Mouse (Mus musculus) myocyte (in vitro differentiated cells): ENCODE data around the gene Gm35134. TPM values are rescaled to one million over a fixed set of nuclear protein-coding genes. Genes with fewer than 3 reads are reported as not detected.
"Not testable (repeated sequence)": the region's sequence is repeated elsewhere in the genome, so short reads cannot be mapped to it uniquely, and the experiment has no call there.

Experiments
- H3K27me3 ChIP-seq: one replicate; pipeline ENCODE4 v1.6.1; 2011; ENCODE audit not compliant: control insufficient read depth, insufficient read depth, insufficient read length
- H3K36me3 ChIP-seq: one replicate; pipeline ENCODE4 v1.6.1; 2011; ENCODE audit not compliant: control insufficient read depth, insufficient read depth
- H3K4me2 ChIP-seq: one replicate; pipeline ENCODE4 v1.6.1; 2011; ENCODE audit warnings: low read depth, control low read depth
- H3K4me3 ChIP-seq: one replicate; pipeline ENCODE4 v1.5.1; 2011; ENCODE audit warnings: mild to moderate bottlenecking, control low read depth, moderate library complexity
- H3K79me2 ChIP-seq: one replicate; pipeline ENCODE4 v1.6.1; 2011; ENCODE audit not compliant: control insufficient read depth, insufficient read depth
- H3ac ChIP-seq: one replicate; pipeline ENCODE4 v1.6.1; 2011; ENCODE audit not compliant: control insufficient read depth, insufficient read length
- polyA plus RNA-seq: library from polyadenylated mRNA; unstranded; fragments of >200 nt; fragmentation: generic; extraction: Trizol; gene quantifications from one replicate; pipeline ENCODE4 v1.2.1, GENCODE M21; 2012; ENCODE audit warnings: missing spikeins

Gene Gm35134
- not detected for polyA plus RNA-seq

DNA sequence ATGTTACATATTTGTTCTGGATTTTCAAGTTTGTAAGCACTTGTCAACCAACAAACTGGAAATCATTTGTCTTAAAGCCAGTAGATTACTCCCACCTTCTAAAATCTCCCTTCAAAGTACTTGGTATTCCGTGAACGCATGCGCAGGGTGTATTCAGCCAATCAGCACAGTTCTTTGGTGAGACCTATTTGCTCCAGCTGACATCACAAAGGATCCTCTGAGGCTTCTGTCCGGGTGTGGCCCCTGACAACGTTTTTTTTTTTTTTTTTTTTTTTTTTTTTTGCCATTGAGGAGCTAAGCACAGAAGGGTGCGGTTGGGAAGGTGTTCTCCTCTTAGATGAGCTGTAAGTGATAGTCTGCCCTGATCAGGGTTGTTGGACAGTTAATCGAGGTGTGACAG is at the start of gene Gm35134:
TSS of gene Gm35134 (plus strand) at position 301 of the 400 bp plus-strand sequence.
- H3K79me2 ChIP-seq, H3ac ChIP-seq, H3K27me3 ChIP-seq, H3K4me2 ChIP-seq, H3K36me3 ChIP-seq, H3K4me3 ChIP-seq: not testable (repeated sequence)
